Comparison of ENCODE assay signal across 8 mouse cellular contexts in genomic region chr6:119388650-119389012, GRCm38 (mm10). TPM values are rescaled to one million over a fixed set of nuclear protein-coding genes. Genes with fewer than 3 reads are reported as not detected.
A peak's percentile ranks its signal among the peaks of the same experiment; 100 is the strongest.
DNase-seq lines count a peak whose midpoint lies in the region; ATAC-seq and TF ChIP-seq lines count a peak whose summit lies in the region.

No protein-coding gene starts in this region.

- peaks cover 4% of the 10 kb centered on the region; the same call in 1 of the 2 replicates for H3K4me1 ChIP-seq in forebrain, embryonic 11.5 days (replicated peaks; ENCODE audit: control insufficient read depth, insufficient read depth, low read length)
- H3K4me1 ChIP-seq in heart, postnatal 0 days (ENCODE audit: control insufficient read depth, insufficient read depth) = peaks cover 23% of the 10 kb centered on the region
- peaks cover 16% of the 10 kb centered on the region for H3K4me1 ChIP-seq in liver, embryonic 16.5 days (ENCODE audit: control insufficient read depth, low read depth, low read length)
- H3K4me1 ChIP-seq in neural tube, embryonic 13.5 days (replicated peaks) = peaks cover 38% of the 10 kb centered on the region
- peaks cover 2% of the 10 kb centered on the region for H3K4me1 ChIP-seq in testis, adult 2 months (ENCODE audit: control insufficient read depth, insufficient read depth, low read length)

- H3K27me3 ChIP-seq in forebrain, embryonic 11.5 days (ENCODE audit: control insufficient read depth, insufficient read depth, low read length) = no peaks in the 10 kb centered on the region
- no peaks in the 10 kb centered on the region for H3K27me3 ChIP-seq in heart, postnatal 0 days (ENCODE audit: control insufficient read depth, insufficient read depth, low read length)
- H3K27me3 ChIP-seq in liver, embryonic 16.5 days (ENCODE audit: control insufficient read depth, insufficient read depth, low read depth, low read length) = no peaks in the 10 kb centered on the region
- no peaks in the 10 kb centered on the region for H3K27me3 ChIP-seq in neural tube, embryonic 13.5 days
- H3K27me3 ChIP-seq in testis, adult 2 months (ENCODE audit: control insufficient read depth, insufficient read depth, low read length) = no peaks in the 10 kb centered on the region

- peak; percentile 84 for TF ChIP-seq POLR2A in testis, adult 2 months (IDR thresholded peaks at IDR 0.05; ENCODE audit: control insufficient read depth, low read depth, low read length)

- H3K4me3 ChIP-seq in forebrain, embryonic 11.5 days (ENCODE audit: low read depth, low read length) = peak overlapping the region; percentile 85
- H3K4me3 ChIP-seq in heart, postnatal 0 days (ENCODE audit: low read depth, low read length) = peak overlapping the region; percentile 94
- peak overlapping the region; percentile 92 for H3K4me3 ChIP-seq in liver, embryonic 16.5 days (ENCODE audit: low read depth, low read length)
- H3K4me3 ChIP-seq in neural tube, embryonic 13.5 days = peak overlapping the region; percentile 78
- H3K4me3 ChIP-seq in testis, adult 2 months (ENCODE audit: control insufficient read depth, low read depth, low read length) = peak overlapping the region; percentile 99

- ATAC-seq in forebrain, embryonic 11.5 days (replicated peaks; ENCODE audit: low FRiP score) = peak; percentile 99
- peak; percentile 99 for ATAC-seq in heart, postnatal 0 days (ENCODE audit: insufficient read depth, low read depth)
- ATAC-seq in liver, embryonic 16.5 days (ENCODE audit: low read depth) = peak; percentile 99
- ATAC-seq in neural tube, embryonic 13.5 days (ENCODE audit: low read depth) = peak; percentile 99

- peak overlapping the region; percentile 92 for H3K9ac ChIP-seq in forebrain, embryonic 11.5 days (ENCODE audit: low read length)
- H3K9ac ChIP-seq in heart, postnatal 0 days (replicated peaks; ENCODE audit: low read depth, low read length) = peak overlapping the region; percentile 91
- peak overlapping the region; percentile 93 for H3K9ac ChIP-seq in liver, embryonic 16.5 days (ENCODE audit: low read depth, low read length)
- peak overlapping the region; percentile 92 for H3K9ac ChIP-seq in neural tube, embryonic 13.5 days

- H3K27ac ChIP-seq in forebrain, embryonic 11.5 days (ENCODE audit: low read depth, low read length) = peak overlapping the region; percentile 68
- H3K27ac ChIP-seq in heart, postnatal 0 days (ENCODE audit: low read depth) = peak overlapping the region; percentile 96
- peak overlapping the region; percentile 90 for H3K27ac ChIP-seq in liver, embryonic 16.5 days (ENCODE audit: low read length)
- H3K27ac ChIP-seq in neural tube, embryonic 13.5 days (replicated peaks) = peak overlapping the region; percentile 95
- H3K27ac ChIP-seq in testis, adult 2 months (ENCODE audit: control insufficient read depth, insufficient read depth, low read depth, low read length) = peak overlapping the region; percentile 90

- H3K36me3 ChIP-seq in forebrain, embryonic 11.5 days (ENCODE audit: control insufficient read depth, insufficient read depth, low read length) = no peaks in the 10 kb centered on the region
- H3K36me3 ChIP-seq in heart, postnatal 0 days (replicated peaks; ENCODE audit: control insufficient read depth, insufficient read depth, low read length) = no peaks in the 10 kb centered on the region
- no peaks in the 10 kb centered on the region; the same call in 1 of the 2 replicates for H3K36me3 ChIP-seq in liver, embryonic 16.5 days (ENCODE audit: control insufficient read depth, insufficient read depth)
- no peaks in the 10 kb centered on the region for H3K36me3 ChIP-seq in neural tube, embryonic 13.5 days
- H3K36me3 ChIP-seq in testis, adult 2 months (ENCODE audit: control insufficient read depth, insufficient read depth, low read length) = no peaks in the 10 kb centered on the region

- DNase-seq in CD8-positive naive resting alpha-beta T cell, adult 2 months (ENCODE audit: low read depth in 2 of 2, low spot score in 2 of 2) = peak; percentile 94 to 96
- peak; percentile 96 for DNase-seq in c-Kit-positive CD71-negative TER-119-negative erythroid progenitor cells, embryonic 14.5 days (ENCODE audit: low read depth)
- peak; percentile 97 for DNase-seq in forebrain, embryonic 11.5 days (ENCODE audit: low spot score)
- DNase-seq in heart, postnatal 0 days (ENCODE audit: low spot score) = peak; percentile 95
- DNase-seq in kidney, postnatal 4 days = peak; percentile 96 to 97

- no peaks in the 10 kb centered on the region for H3K9me3 ChIP-seq in forebrain, embryonic 11.5 days (ENCODE audit: control insufficient read depth, low read length)
- H3K9me3 ChIP-seq in heart, postnatal 0 days (replicated peaks; ENCODE audit: control insufficient read depth, low read length) = no peaks in the 10 kb centered on the region
- no peaks in the 10 kb centered on the region for H3K9me3 ChIP-seq in liver, embryonic 16.5 days (replicated peaks; ENCODE audit: control insufficient read depth, low read length)
- H3K9me3 ChIP-seq in neural tube, embryonic 13.5 days = no peaks in the 10 kb centered on the region

- WGBS in forebrain, embryonic 11.5 days = under 1% methylated on average over 53 of the region's 53 CpGs
- 1% methylated on average over 28 of the region's 53 CpGs for WGBS in heart, postnatal 0 days
- 0% methylated on average over 35 of the region's 53 CpGs for WGBS in liver, embryonic 16.5 days (ENCODE audit: insufficient replicate concordance)
- WGBS in neural tube, embryonic 13.5 days = under 1% methylated on average over 48 of the region's 53 CpGs

- peak overlapping the region; percentile 79 for H3K4me2 ChIP-seq in forebrain, embryonic 11.5 days (ENCODE audit: low read depth, low read length, severe bottlenecking)
- peak overlapping the region; percentile 74 for H3K4me2 ChIP-seq in heart, postnatal 0 days (ENCODE audit: low read depth, low read length)
- peak overlapping the region; percentile 79 for H3K4me2 ChIP-seq in liver, embryonic 16.5 days (ENCODE audit: low read depth, low read length)
- peak overlapping the region; percentile 59 for H3K4me2 ChIP-seq in neural tube, embryonic 13.5 days

- no peak for TF ChIP-seq EP300 in heart, postnatal 0 days (IDR thresholded peaks at IDR 0.05; ENCODE audit: low read depth)

- no peak for TF ChIP-seq CTCF in heart, postnatal 0 days (IDR thresholded peaks at IDR 0.05; ENCODE audit: low read depth)
- TF ChIP-seq CTCF in testis, adult 2 months (IDR thresholded peaks at IDR 0.05; ENCODE audit: control insufficient read depth, insufficient read depth, insufficient replicate concordance, low read depth, low read length) = no peak

RNA-seq across cellular contexts. Expression of gene Adipor2, which starts 28.9 kb away (rescaled TPM):
- polyA plus RNA-seq in forebrain, embryonic 11.5 days (2014; fragmentation: Nextera tagmentation; extraction: Ambion mirVana) = 19.9 and 20.6 TPM in 2 replicates
- 55.0 and 62.5 TPM in 2 replicates for total RNA-seq in heart, postnatal 0 days (2014; rRNA removed; ENCODE audit: low replicate concordance)
- 42.4 and 42.9 TPM in 2 replicates for polyA plus RNA-seq in heart, postnatal 0 days (2015; fragmentation: Nextera tagmentation; extraction: Ambion mirVana)
- polyA plus RNA-seq in liver, embryonic 16.5 days (2015; fragmentation: Nextera tagmentation; extraction: Ambion mirVana) = 29.4 and 35.2 TPM in 2 replicates
- 33.4 and 39.2 TPM in 2 replicates for polyA plus RNA-seq in neural tube, embryonic 13.5 days (2015; fragmentation: Nextera tagmentation; extraction: Ambion mirVana)
- 20.8 and 22.0 TPM in 2 replicates for polyA plus RNA-seq in testis, adult 2 months (2012; rRNA removed)

RNA-seq across cellular contexts. Expression of gene Lrtm2, which starts 58.1 kb away (rescaled TPM):
- polyA plus RNA-seq in forebrain, embryonic 11.5 days (2014; fragmentation: Nextera tagmentation; extraction: Ambion mirVana) = 0.16 and 0.67 TPM in 2 replicates
- not detected in 2 replicates for total RNA-seq in heart, postnatal 0 days (2014; rRNA removed; ENCODE audit: low replicate concordance)
- polyA plus RNA-seq in heart, postnatal 0 days (2015; fragmentation: Nextera tagmentation; extraction: Ambion mirVana) = 0.03 and 0.10 TPM in 2 replicates
- not detected in 2 replicates for polyA plus RNA-seq in liver, embryonic 16.5 days (2015; fragmentation: Nextera tagmentation; extraction: Ambion mirVana)
- 3.4 and 3.8 TPM in 2 replicates for polyA plus RNA-seq in neural tube, embryonic 13.5 days (2015; fragmentation: Nextera tagmentation; extraction: Ambion mirVana)
- 0.10 and 0.17 TPM in 2 replicates for polyA plus RNA-seq in testis, adult 2 months (2012; rRNA removed)

Comparison
In these comparisons a context has a peak if more than half of its experiments do, and no peak if none do; other contexts are left out.
1. Peak in every context shown above with its lines: DNase-seq, ATAC-seq, H3K4me3 ChIP-seq and H3K27ac ChIP-seq.